Mouse (Mus musculus) 3T3-L1 (cell line): ENCODE measurements at regions not wholly inside any gene's neighbourhood (a gene's known extent, or its start where the extent isn't known, plus 50 kb on each side); places are given as distances from the start of the nearest gene placed in this dataset.

ENCODE experiments used
- DNase-seq: peaks from one replicate; pipeline ENCODE4 v3.0.0-alpha.2; 2015; ENCODE audit warnings: low read depth, low spot score

DNA sequence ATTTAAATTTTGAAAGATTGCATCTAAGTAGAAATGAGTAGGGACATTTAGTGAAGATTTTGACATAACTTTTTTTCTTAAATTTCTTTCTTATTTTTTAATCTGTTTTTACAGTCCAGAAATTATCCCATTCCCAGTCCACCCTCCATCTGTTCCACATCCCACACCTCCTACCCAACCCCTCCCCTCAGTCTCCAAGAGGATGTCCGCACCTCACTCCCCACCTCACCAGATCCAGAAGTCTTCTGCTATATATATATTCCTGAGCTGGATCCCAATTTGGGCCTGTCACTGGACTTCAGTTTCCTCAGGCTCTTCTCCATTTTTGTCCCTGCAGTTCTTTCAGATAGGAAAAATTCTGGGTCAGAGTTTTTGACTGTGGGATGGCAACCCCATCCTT lies 3879.6 kb upstream of the Gm7489 start:
- DNase-seq, result no peak

DNA sequence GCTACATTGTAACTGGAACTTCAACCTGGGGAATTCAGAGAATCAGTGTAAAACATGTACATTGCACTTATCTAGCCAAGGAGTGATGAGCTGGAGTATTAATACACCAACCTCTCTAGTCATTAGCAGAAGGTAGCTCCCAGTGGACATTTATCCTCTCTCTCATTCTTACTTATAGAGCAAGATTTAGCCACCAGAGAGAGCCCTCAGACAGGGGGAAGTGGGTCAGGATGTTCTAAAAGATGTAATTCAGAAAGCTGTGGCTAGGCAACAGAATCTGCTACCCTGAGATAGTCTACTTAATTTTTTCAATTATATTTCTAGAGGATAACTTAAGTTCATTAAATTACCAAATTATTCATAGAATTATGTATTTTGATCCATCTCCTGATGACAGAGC lies 3838.1 kb upstream of the Gm7489 start:
- peak; percentile 31 for DNase-seq

DNA sequence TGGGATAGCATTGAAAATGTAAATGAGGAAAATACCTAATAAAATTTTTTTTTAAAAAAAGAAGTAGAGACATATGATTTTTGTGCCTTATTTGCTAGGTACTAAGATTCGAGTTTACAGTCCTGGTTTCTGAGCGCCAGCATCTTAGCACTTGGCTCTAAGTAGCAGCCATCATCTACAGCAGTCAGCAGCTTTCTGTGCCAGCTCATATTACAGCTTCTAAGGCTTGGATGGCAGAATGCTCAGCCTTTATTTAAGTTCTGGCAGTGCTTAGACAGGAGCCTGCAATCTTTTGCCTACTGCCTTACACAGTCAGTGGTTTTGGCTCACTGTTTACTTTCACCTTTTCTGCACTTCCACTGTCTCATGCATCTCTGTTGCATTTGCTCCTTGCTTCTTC lies 3831.2 kb upstream of the Gm7489 start:
- peak; percentile 9 for DNase-seq

DNA sequence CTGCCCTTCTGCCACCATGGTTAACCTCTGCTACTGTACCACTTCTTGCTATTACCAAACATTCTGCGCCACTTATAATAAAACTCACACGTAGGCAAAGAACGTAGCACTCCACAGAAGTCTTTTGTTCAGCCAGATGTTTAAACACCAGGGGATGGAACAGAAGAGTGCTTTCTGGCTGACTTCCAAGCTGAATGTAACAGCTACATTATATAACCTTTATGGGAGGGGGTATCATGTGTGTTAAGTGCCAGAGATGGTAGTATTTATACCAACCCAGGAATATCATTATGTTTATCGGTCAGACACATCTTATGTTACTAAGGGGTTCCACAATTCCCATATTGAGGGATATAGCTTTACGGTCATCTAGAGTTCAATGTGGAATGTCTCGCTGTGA lies 3830.8 kb upstream of the Gm7489 start:
- no peak for DNase-seq

DNA sequence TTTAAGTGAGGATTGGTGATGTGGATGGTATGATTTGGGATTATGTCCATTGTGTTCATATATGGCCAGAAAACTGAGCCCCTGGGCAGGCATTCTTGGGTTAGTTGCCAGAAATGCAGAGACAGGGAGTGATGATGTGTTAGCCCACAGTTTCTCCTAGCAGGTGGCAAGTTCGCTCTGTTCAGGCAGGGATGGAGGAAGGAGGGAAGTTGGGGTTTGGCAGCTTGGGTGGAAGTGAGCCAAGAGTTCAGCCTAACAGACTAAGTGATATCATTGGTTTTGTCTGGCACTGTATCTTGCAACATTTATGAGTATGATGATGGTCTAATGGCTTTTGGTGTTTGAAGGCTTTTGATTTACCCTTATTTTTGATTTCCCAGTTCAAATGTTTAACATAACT lies 3806.5 kb upstream of the Gm7489 start:
- DNase-seq, result no peak

DNA sequence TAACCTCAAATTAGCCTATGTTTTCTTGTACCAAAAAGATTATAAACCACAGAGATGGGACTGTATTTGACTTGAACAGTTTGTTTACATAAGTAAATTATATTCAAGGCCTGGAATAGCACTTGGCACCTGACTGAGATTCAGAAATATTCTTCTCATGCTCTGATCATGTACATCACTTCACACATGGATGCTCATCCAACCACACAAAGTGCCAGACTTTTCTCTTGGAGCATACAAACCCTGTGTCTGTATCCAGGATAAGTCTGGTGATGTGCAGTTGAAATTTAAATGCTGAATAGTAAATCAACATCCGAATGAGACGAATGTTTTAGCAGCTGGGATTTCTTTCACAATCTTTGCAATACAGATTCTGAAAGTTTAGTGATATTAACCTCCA lies 3802.3 kb upstream of the Gm7489 start:
- DNase-seq, result no peak

DNA sequence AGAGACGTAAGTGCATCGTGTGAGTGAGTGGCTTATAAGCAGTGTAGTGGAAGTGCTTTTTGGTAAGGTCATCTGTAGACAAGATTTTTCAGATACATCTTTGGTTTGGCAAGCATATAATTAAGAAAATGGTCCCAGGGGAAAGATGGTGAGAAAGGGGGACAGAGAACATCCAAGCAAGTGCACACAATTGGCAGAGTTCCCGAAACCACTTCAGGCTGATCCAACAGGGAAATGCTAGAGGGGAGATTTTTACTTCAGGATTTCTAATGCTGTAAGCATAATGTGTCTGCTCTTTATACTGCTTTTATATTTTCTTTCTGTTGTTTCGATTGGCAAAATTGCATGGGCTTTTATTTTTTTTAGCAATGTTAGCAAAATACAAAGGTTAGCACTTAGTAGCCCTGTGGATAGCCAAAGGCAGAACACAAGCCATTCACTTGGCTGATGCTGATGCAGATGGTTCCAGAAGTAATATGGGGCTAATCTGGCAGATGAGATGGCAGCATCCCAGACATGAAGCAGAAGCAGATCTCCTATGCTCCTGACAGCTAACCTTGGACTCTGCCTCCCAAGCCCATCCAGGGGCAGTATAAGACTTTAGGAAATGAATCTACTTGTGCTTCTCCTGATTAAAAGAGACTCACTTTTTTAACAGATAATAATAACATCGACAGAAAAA lies 3782.0 kb upstream of the Gm7489 start:
- peak; percentile 43 for DNase-seq

DNA sequence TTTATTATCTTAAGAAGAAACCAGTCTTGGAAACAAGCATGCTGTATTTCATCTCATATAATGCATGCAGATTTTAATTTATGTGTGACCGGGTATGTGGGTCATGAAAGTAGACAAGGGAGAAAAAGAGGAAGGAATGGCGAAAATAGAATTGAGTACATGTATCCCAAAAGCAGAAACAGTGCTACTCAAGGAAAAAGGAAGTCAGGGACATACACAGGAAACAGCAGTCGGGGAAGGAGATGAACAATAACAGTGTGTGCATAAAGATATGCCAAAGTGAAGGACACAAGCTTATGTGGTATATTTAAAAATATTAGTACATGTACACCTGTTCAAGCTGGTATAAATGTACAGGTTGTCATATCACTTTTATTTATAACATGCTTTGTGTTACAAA lies 3775.8 kb upstream of the Gm7489 start:
- no peak for DNase-seq

DNA sequence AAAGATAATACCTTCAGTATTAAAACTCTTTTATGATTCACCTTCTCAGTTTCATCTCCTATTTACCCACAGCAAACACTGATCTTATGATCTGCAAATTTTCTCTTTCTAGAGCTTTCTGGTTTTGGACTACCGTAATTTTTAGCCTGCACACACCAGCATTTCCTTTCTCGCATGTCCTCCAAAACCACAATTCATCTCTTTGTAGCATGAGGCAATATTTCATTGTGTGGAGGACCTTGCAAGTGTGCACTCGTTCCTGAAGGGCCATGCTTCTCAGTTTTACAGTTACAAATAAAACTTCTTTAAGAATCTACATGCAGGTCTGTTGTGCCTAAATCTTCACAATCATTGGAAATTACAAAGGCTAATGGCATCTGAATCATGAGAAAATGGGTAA lies 3730.8 kb upstream of the Gm7489 start:
- DNase-seq, result peak; percentile 25

DNA sequence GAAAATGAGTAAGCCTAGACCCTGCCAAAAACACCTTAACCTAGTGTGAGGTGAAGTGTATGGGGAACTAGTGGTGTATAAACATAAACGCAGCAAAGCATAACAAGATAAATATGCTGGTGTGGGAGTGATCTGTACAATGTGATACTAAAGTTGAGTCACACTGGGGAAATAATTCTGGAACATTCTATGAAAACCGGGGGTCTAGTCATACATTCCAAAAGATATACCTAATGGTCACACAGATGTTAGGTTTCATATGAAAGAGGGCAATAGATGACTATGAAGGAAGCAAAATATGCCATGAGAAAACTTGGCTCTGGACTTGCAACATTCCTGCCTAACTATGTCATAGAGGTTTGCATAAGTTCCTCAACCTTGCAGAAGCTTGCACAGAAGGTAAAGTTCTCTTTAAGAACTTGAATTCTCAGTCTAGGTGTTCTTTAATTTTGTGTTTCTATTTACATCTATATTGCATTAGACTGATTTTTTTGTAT lies 3712.4 kb upstream of the Gm7489 start:
- peak; percentile 89 for DNase-seq

DNA sequence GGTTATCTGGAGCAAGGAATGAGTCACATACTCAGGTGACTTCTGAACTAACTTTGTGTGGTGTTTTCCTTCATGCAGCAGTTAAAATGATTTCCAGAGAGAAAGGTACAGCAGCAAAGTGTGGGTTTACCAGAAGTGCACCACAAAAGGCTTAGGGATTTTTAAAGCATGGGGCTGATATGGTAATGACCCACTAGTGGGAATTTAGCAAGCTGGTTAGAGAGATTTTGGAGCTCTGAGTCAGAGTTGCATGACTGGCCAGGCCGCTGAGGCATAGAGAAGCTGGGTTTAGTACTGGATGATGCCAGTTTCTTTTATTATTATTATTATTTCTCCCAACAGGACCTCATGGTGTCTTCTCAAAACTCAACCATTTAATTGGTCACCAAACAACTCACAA lies 3701.5 kb upstream of the Gm7489 start:
- no peak for DNase-seq
